Comparison of ENCODE assay signal across 13 mouse cellular contexts in the genomic region with DNA sequence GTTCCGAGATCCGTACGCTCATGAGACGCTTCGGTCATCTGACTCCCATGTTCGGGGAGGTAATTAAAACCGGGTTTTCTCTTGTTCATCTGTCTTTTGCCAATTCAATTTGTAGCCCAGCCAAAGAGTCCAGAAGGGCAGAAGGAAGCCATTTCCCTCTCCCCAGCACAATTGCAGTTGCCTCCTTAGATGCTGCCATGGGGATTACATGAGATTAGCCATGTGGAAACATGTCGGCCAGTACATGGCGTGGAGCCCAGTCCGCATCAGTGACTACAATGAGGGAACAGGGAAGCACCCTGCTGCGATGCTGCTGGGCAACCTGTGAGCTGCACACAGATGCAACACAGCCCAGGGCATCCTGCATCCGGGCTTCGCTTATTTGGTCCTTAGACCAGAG. TPM values are rescaled to one million over a fixed set of nuclear protein-coding genes. Genes with fewer than 3 reads are reported as not detected.
DNase-seq lines count a peak whose midpoint lies in the region; ATAC-seq and TF ChIP-seq lines count a peak whose summit lies in the region.
"Had no signal": no experiment of that assay in that cellular context is flagged by ENCODE, and none has a peak within 500 bp of the region (broad histone marks: within the 10 kb centered on the region; RNA-seq: fewer than 3 reads in every experiment).

No protein-coding gene starts in this region.

- no peaks in the 10 kb centered on the region for H3K27me3 ChIP-seq in kidney, adult 2 months (replicated peaks; ENCODE audit: control insufficient read depth, insufficient read depth, low read length)
- H3K27me3 ChIP-seq in kidney, embryonic 14.5 days (ENCODE audit: control insufficient read depth, insufficient read depth, low read length) = no peaks in the 10 kb centered on the region
- H3K27me3 ChIP-seq in myocyte (ENCODE audit: control insufficient read depth, insufficient read depth, insufficient read length) = peaks cover 7% of the 10 kb centered on the region
- H3K27me3 ChIP-seq: liver, embryonic 13.5 days had no signal

- ATAC-seq in kidney, embryonic 14.5 days (ENCODE audit: low FRiP score, low TSS enrichment) = no peak

- no peak overlapping the region for H3K27ac ChIP-seq in kidney, adult 2 months (ENCODE audit: insufficient read depth, low read depth, low read length)
- no peak overlapping the region for H3K27ac ChIP-seq in kidney, embryonic 14.5 days (ENCODE audit: low read depth, low read length)
- H3K27ac ChIP-seq: heart, embryonic 13.5 days; liver, embryonic 13.5 days had no signal

- H3ac ChIP-seq in myocyte (ENCODE audit: control insufficient read depth, insufficient read length) = no peak overlapping the region

- no peak for TF ChIP-seq CTCF in kidney, adult 2 months (conservative IDR thresholded peaks at IDR 0.05; ENCODE audit: insufficient read depth, insufficient read length, low read depth, low read length)

- H3K9ac ChIP-seq in kidney, embryonic 14.5 days (ENCODE audit: low read depth, low read length) = no peak overlapping the region
- H3K9ac ChIP-seq: heart, embryonic 13.5 days; liver, embryonic 13.5 days had no signal

- peak; percentile 6 for DNase-seq in adrenal gland, postnatal 25 days
- DNase-seq in adrenal gland, postnatal 14 days = no peak
- DNase-seq in kidney, adult 2 months = peak; percentile 84
- DNase-seq in cerebellum, postnatal 14 days = peak; percentile 92 to 95
- DNase-seq in yolk sac, embryonic 10.5 days (ENCODE audit: low spot score) = no peak
- DNase-seq in urinary bladder, adult 2 months (ENCODE audit: low spot score) = no peak
- DNase-seq: adrenal gland, postnatal 36 days; liver, embryonic 13.5 days had no signal

- H3K4me2 ChIP-seq in kidney, embryonic 14.5 days (replicated peaks; ENCODE audit: low read depth, low read length) = no peak overlapping the region
- peak overlapping the region; percentile 15 for H3K4me2 ChIP-seq in myocyte (ENCODE audit: low read depth)
- H3K4me2 ChIP-seq: heart, embryonic 13.5 days; liver, embryonic 13.5 days; midbrain, embryonic 11.5 days had no signal

- H3K4me3 ChIP-seq in kidney, adult 2 months (ENCODE audit: insufficient read depth, low read depth, low read length) = no peak overlapping the region
- H3K4me3 ChIP-seq in kidney, embryonic 14.5 days (ENCODE audit: low read length) = no peak overlapping the region
- H3K4me3 ChIP-seq in myocyte = no peak overlapping the region
- H3K4me3 ChIP-seq: erythroblast, embryonic 14.5 days; heart, embryonic 13.5 days; liver, embryonic 13.5 days had no signal

- no peaks in the 10 kb centered on the region for H3K4me1 ChIP-seq in kidney, adult 2 months (ENCODE audit: control insufficient read depth, insufficient read depth, low read length)
- H3K4me1 ChIP-seq in kidney, embryonic 14.5 days (ENCODE audit: control insufficient read depth, insufficient read depth, low read length) = peaks cover 3% of the 10 kb centered on the region; the same call in 1 of the 2 replicates
- H3K4me1 ChIP-seq: liver, embryonic 13.5 days had no signal

- WGBS in kidney, adult 2 months = 56% methylated on average over 13 of the region's 13 CpGs
- WGBS in kidney, embryonic 14.5 days = 83% methylated on average over 13 of the region's 13 CpGs

- no peaks in the 10 kb centered on the region for H3K36me3 ChIP-seq in kidney, adult 2 months (ENCODE audit: control insufficient read depth, insufficient read depth, low read length)
- no peaks in the 10 kb centered on the region for H3K36me3 ChIP-seq in kidney, embryonic 14.5 days (ENCODE audit: control insufficient read depth, insufficient read depth, low read length)
- no peaks in the 10 kb centered on the region for H3K36me3 ChIP-seq in myocyte (ENCODE audit: control insufficient read depth, insufficient read depth)
- H3K36me3 ChIP-seq: heart, embryonic 13.5 days; liver, embryonic 13.5 days had no signal

- H3K9me3 ChIP-seq in kidney, embryonic 14.5 days (ENCODE audit: control insufficient read depth, low read length) = no peaks in the 10 kb centered on the region
- H3K9me3 ChIP-seq: heart, embryonic 13.5 days; liver, embryonic 13.5 days had no signal

- no peak for TF ChIP-seq POLR2A in kidney, adult 2 months (IDR thresholded peaks at IDR 0.05; ENCODE audit: low read depth, low read length)
- no peak for TF ChIP-seq POLR2A in myocyte (IDR thresholded peaks at IDR 0.05; ENCODE audit: insufficient read length, low read depth)

- H3K79me2 ChIP-seq in myocyte (ENCODE audit: control insufficient read depth, insufficient read depth) = no peaks in the 10 kb centered on the region

TF ChIP-seq in myocyte, 11 proteins besides CTCF, POLR2A, EP300 and RAD21:
- TF ChIP-seq USF1 (IDR thresholded peaks at IDR 0.05; ENCODE audit: low read depth) (no peak), MYOG (IDR thresholded peaks at IDR 0.05; ENCODE audit: control insufficient read depth in 1 of 3, insufficient read depth in 1 of 3, insufficient read length in 2 of 3, low read depth in 2 of 3) (no peak), SRF (IDR thresholded peaks at IDR 0.05; ENCODE audit: control insufficient read depth, insufficient read length, low read depth) (no peak), REST (IDR thresholded peaks at IDR 0.05; ENCODE audit: insufficient read depth, insufficient read length) (no peak), E2F4 (IDR thresholded peaks at IDR 0.05; ENCODE audit: insufficient read depth) (no peak), MAX (IDR thresholded peaks at IDR 0.05; ENCODE audit: low read depth) (no peak), POLR2AphosphoS2 (IDR thresholded peaks at IDR 0.05; ENCODE audit: insufficient read length, low read depth) (no peak), TCF12 (IDR thresholded peaks at IDR 0.05; ENCODE audit: insufficient read depth, poor library complexity, severe bottlenecking) (no peak), MYOD1 (IDR thresholded peaks at IDR 0.05; ENCODE audit: control insufficient read depth in 1 of 3, insufficient read length in 2 of 3, low read depth in 2 of 3) (no peak), CEBPB (IDR thresholded peaks at IDR 0.05; ENCODE audit: insufficient read depth, poor library complexity, severe bottlenecking) (no peak), TCF3 (IDR thresholded peaks at IDR 0.05; ENCODE audit: insufficient read length, low read depth) (no peak)

RNA-seq across cellular contexts. Expression of a gene that starts 23.2 kb away (rescaled TPM):
- total RNA-seq in adrenal gland, postnatal 25 days (2021) = 6.0 and 6.5 TPM in 2 replicates
- 5.6 and 6.7 TPM in 2 replicates for total RNA-seq in adrenal gland, postnatal 14 days (2021)
- 1.5 and 1.6 TPM in 2 replicates for polyA plus RNA-seq in kidney, adult 2 months (2012; rRNA removed)
- 0.21 and 0.32 TPM in 2 replicates for polyA plus RNA-seq in kidney, embryonic 14.5 days (2014; fragmentation: Nextera tagmentation; extraction: Ambion mirVana)
- 0.06 TPM for polyA plus RNA-seq in myocyte (2012; fragmentation: generic; extraction: Trizol)
- 0.32 and 0.34 TPM in 2 replicates for polyA plus RNA-seq in urinary bladder, adult 2 months (2012; rRNA removed)
- polyA plus RNA-seq: erythroblast, embryonic 14.5 days; liver, embryonic 13.5 days; midbrain, embryonic 11.5 days had no signal

Comparison
In these comparisons a context has a peak if more than half of its experiments do, and no peak if none do; other contexts are left out.
1. DNase-seq: peak in adrenal gland, postnatal 25 days (single experiment), kidney, adult 2 months (single experiment) and cerebellum, postnatal 14 days (2 of 2); none in adrenal gland, postnatal 14 days (single experiment), yolk sac, embryonic 10.5 days (single experiment) and urinary bladder, adult 2 months (single experiment).